Mouse (Mus musculus) CD8-positive naive resting alpha-beta T cell, adult 57 days (primary cell): ENCODE results near the gene Olfr1336. TPM values are rescaled to one million over a fixed set of nuclear protein-coding genes. Genes with fewer than 3 reads are reported as not detected.

Experiments
- total RNA-seq: library from RNA; stranded (reverse); gene quantifications from one replicate; pipeline ENCODE4 v1.2.4, GENCODE M21; 2023

Olfr1336 gene
- not detected for total RNA-seq

DNA sequence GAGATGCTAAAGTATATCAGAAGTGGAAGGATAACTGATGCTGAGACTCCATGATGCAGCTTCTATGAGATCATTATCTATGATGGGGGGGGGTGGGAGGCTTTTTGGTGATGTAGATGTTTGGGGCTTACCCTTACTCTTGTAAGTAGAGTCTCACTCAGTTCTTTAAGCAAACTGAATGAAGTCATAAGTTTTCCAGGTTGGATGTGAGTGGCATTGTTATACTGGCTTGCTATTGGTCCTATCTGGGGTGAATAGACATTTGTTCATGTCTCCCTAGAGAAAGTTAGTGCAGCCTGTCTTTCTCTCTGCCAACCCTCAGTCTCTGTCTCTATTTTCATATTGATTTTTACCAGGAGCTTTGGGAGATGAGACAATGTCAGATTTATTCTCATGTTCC lies at the start of gene Olfr1336:
Gene Olfr1336, plus strand, starts transcription at position 301 of the 400 bp plus-strand sequence.

DNA sequence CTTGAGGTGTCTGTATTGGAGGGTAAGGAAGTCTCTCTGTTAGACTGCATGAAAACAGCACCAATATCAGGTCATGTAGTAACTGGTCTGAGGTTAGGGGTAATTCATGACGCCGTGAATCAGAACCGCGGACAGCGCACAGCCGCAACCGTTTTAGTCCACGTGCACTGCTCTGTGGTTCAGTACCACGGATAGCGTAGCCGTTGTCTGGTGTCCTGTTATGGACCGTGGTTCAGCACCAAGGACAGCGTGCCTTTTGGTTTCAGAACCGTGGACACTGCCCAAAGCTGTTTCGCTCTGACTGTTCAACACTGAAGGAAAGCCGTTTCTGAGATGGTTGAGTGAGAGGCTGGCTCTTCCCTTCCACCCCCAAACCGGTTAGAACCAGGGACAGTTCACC lies 45.9 kb upstream of the Olfr1336 start, which contains the start of gene Gm20715:
Gene Gm20715, plus strand, starts transcription at position 235 of the 400 bp plus-strand sequence.

DNA sequence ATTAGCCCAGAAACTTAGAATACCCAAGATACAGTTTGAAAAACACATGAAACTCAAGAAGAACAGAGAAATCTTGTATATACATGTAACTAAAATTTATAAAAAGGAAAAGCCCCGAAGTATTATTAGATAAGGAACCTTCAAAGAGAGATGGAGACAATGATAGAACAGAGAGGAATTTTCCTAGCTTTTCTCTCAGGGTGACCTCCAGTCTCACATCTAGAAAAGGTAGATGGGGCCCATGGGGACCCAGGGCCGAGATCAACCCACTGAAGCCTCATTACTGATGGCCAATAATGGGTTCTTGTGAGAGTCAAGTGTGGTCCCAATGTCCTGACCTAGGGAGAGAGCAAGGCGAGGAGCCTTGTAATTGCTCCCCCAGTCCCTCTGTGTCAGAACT lies 17.6 kb upstream of the Olfr1336 start, which contains the start of gene Olfr1344:
Gene Olfr1344, plus strand, starts transcription at position 301 of the 400 bp plus-strand sequence.

DNA sequence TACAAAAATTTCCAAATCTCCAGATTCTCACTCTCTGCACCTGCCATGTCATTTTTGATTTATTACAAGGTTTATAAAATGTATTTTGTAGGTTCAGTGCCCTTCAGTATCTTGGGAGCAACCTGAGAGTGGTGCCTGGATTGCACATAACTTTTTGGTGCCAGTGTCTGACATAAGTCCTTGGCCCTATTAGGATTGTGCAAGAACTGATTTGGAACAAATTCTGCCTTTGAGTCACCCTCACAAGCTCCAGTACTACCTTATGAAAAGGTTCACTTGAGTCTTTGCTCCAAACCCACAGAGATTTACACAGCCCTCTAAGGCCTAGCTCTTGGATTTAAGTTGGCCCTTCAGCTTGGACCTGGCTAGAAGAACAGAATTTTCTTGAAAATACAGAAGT lies 11.0 kb downstream of the Olfr1336 start, which contains the start of gene Olfr1346:
Gene Olfr1346, plus strand, starts transcription at position 151 of the 400 bp plus-strand sequence.

DNA sequence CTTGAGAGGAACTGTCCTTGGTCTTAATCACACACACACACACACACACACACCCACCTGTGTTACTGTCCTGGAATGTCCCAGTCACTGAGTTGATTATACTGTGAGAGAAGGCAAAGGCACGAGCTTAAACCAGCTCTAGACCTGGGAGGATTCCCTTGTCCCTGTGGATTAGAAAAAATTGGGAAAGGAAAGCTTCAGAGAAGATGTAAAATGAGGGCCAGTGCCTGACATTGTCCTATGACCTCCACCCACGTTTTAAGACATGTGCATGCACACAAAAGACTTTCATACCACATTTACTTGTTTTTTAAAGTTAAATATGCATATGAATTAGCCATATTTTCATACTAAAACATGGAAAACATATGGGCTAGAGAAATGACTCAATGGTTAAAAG lies 30.9 kb downstream of the Olfr1336 start, which contains the start of gene Olfr5:
Gene Olfr5, minus strand, starts transcription at position 101 of the 400 bp plus-strand sequence.

DNA sequence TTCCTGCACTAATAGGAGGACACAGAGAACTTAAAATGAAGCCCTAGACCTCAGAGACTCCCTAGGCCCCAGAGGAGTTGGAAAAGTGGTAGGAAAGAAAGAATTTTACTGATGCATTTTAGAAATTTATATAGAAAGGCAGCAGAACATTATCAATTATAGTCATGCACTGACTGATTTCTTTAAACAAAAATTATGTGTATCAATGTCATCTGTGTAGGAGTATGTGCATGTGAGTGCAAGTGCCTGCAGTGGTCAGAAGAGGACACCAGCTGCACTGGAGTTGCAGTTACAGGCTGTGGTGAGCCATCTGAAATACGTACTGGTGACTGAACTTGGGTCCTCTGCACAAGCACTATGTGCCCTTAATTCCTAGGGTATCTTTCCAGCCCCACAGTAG lies 43.7 kb downstream of the Olfr1336 start, which contains the start of gene Olfr1347:
Gene Olfr1347, minus strand, starts transcription at position 101 of the 400 bp plus-strand sequence.

DNA sequence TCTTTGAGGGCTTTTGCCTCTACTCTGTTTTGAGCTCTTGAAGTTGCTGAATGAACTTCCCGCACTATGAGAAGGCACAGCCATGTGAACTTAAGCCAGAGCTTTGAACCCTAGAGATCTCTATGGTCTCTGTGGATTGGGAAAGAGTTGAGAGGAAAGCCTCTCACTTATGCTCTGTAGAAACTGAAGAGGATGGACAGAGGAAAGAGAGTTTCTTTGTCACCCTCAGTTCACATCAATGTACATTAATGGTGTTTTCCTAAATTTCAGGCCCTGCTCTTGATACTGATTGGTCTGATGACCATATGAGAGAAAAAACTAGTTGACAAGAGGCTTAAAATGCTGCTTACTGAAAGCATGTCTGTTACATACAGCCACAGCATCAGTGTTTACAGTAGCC lies 52.7 kb downstream of the Olfr1336 start, which contains the start of gene Olfr1348:
Gene Olfr1348, minus strand, starts transcription at position 101 of the 400 bp plus-strand sequence.

Other genes starting within 250 kb of the Olfr1336 start
- not detected for gene Zscan5b, start 233.9 kb upstream of the Olfr1336 start, total RNA-seq
- not detected for gene Epp13, start 203.5 kb upstream of the Olfr1336 start, total RNA-seq
- 4.8 TPM for gene Zfp667, start 169.6 kb upstream of the Olfr1336 start, total RNA-seq
- gene Zfp583, start 124.9 kb upstream of the Olfr1336 start, total RNA-seq = 0.70 TPM
- gene Gm3854, start 112.4 kb upstream of the Olfr1336 start, total RNA-seq = 0.55 TPM
- 2.1 TPM for gene Zfp78, start 92.9 kb upstream of the Olfr1336 start, total RNA-seq
- gene Zfp28, start 72.9 kb upstream of the Olfr1336 start, total RNA-seq = 5.7 TPM
- not detected for gene Smim17, start 57.5 kb upstream of the Olfr1336 start, total RNA-seq
- gene Gm20715, start 45.9 kb upstream of the Olfr1336 start, total RNA-seq = not detected
- not detected for gene Olfr1344, start 17.5 kb upstream of the Olfr1336 start, total RNA-seq
- gene Olfr1346, start 10.9 kb downstream of the Olfr1336 start, total RNA-seq = not detected
- not detected for gene Olfr5, start 30.8 kb downstream of the Olfr1336 start, total RNA-seq
- not detected for gene Olfr1347, start 43.6 kb downstream of the Olfr1336 start, total RNA-seq
- not detected for gene Olfr1348, start 52.6 kb downstream of the Olfr1336 start, total RNA-seq
- gene Olfr1349, start 66.8 kb downstream of the Olfr1336 start, total RNA-seq = not detected
- not detected for gene Olfr1350, start 108.7 kb downstream of the Olfr1336 start, total RNA-seq
- not detected for gene Zim1, start 240.3 kb downstream of the Olfr1336 start, total RNA-seq